Mouse (Mus musculus) spleen, postnatal 4 days (tissue): ENCODE measurements around the gene Swi5.

Experiments
- DNase-seq, 2 experiments: peaks; one replicate each; pipeline ENCODE4 v3.0.0; 2022; ENCODE audit warnings: low spot score in 2 of 2

The Swi5 gene

DNA sequence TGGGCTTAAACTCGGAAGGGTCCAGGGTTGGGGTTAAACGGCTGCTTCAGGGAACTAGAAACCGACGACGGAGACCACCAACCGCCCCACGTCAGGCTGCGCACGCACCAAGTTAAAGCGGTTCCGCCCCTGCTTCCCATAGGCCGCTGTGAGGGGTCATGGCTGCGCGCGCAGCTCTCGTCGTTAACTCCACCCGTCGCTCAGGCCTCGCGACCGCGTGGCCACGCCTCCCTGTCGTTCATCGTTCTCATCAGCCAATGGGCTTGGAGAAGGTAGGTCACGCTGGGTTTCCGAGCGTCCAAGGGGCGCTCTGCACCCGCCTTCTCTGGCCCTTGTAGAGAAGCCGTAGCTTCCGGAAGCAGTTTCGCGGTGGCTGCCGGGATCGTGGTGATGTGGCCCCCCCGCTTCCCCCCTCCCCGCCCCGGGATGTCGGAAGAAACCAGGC, at the start of gene Swi5:
Gene Swi5, minus strand, starts transcription at position 153 of the 445 bp plus-strand sequence.
- DNase-seq, result peak; percentile 99 to 100

DNA sequence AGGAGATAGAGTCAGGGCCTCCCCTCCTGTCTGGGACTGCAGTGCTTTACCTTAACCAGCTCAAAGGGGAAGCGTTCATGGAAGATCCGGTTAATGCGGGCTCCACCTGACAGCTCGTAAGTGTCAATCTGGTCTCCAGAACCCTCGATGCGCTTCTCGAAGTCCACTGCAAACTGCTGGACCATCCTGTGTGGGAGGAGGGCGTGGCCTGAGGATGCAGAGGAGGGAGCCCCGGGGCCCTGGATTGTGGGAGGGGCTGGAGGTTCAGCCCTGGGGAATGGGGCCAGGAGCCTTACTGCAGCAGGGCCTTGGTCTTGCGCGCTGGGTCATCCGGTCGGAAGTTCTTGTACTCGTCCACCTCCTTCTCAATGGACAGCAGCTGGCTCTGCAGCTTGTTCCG, 48.0 kb upstream of the Swi5 start:
- DNase-seq, result no peak

DNA sequence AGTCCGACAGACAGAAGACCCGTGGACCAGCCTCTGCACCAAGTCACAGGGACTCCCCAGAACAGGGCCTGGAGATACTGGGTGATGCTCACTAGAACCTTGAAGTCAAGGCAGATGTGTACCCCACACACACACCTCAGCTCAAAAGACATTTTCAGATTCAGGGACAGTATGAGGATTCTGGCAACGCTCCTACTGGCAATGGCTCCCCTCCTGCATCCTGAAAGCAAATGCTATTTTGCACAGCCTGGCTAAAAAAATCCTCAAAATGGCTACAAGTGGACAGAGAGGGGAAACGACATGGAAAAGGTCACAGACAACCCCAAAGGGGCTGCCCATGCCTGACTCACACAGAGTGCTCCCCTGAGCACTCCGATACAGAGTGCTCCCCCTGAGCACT, 44.3 kb upstream of the Swi5 start:
- DNase-seq, result no peak

DNA sequence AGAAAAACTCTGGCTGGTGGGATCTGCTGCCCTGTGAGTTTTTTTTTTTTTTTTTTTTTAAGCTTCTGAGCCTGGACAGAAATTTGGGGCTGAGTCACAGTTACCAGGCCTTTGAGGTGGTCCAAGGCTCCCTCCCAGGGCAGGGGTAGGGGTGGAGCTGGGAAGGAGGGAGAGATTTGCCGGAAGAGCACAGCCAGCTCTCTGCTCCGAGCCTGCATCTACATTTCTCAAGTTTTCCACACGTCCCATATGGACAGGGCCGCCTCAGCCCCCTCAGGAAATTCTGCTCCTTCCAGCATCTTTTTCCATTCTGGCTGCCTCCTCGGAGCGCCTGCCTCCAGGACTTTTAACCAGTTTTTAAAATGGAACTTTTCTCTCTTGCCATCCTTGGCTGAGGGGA, 41.7 kb upstream of the Swi5 start:
- no peak for DNase-seq

DNA sequence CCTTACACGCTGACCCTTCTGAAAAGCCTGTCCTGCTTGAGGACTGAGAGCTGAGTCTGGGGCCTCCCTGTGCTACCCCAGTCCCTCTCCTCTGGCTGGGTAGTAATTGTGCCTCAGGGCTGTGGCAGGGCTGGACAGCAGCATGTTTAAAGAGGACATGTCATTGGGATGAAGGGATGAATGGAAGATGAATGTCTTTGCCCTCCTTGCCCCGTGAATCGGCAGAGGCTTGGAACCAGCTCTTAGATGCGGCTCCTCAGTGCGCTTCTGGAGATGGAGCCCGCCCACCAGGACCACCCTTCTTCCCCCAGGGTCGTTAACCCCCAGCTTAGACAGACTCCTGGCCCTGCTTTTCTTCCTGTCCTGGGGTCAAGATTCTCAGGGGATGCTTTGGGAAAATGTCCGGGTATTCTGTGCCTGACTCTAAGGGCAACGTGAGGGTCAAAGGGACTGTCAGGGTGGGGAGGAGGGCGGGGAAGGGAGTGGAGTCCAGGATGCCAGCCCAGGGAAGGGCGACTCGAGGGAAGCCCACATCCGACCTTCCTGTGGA, 41.1 kb upstream of the Swi5 start:
- no peak for DNase-seq

DNA sequence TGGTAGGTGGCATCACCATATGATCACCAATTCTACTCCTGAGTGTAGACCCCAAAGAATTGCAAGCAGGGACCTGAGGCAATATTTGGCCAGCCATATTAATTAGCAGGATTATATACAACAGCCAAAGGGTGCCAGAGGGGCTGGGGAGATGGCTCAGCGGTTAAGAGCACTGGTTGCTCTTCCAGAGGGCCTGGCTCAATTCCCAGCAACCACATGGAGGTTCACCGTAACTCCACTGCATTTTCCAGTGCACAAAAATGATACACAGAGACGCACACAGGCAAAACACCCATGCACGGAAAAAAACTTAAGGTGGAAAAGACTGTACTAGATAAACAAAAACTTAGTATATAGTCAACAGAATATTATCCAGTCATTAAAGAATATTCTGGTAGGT, 39.3 kb upstream of the Swi5 start:
- no peak for DNase-seq

DNA sequence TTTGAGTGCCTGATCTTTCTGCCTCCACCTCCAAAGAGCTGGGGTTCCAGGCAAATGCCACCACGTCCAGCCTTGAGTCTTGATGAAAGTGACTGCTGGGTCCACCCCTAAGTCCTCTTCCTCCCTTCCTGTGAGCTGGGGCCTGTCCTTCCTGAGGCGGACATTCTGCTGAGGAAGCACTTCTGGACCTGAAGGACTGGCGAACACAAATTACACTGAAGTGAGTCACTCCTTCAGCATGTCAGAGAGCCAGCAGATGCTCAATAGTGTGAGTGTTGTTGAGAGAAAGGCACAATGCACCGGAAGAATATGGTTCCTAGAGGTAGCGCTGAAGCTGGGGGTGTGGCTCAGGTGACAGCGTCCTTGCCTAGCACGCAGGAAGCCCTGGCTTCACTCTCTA, 37.5 kb upstream of the Swi5 start:
- DNase-seq, result no peak

DNA sequence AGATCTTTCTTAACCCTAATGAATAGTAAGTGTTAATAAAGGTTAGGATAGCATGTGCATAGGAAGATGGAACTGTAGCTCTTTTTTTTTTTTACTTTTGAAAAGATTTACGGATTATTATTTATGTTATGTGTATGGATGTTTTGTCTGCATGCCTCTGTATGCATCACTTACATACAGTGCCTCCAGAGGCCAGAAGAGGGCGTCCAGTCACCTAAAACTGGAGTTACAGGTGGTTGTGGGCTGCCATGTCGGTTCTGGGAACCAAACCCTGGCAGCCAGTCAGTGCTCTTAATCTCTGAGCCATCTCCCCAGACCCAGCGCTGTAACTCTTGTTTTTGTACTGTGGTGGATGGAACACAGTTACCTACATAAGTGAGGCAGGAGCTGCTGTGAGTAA, 36.4 kb upstream of the Swi5 start:
- no peak for DNase-seq

DNA sequence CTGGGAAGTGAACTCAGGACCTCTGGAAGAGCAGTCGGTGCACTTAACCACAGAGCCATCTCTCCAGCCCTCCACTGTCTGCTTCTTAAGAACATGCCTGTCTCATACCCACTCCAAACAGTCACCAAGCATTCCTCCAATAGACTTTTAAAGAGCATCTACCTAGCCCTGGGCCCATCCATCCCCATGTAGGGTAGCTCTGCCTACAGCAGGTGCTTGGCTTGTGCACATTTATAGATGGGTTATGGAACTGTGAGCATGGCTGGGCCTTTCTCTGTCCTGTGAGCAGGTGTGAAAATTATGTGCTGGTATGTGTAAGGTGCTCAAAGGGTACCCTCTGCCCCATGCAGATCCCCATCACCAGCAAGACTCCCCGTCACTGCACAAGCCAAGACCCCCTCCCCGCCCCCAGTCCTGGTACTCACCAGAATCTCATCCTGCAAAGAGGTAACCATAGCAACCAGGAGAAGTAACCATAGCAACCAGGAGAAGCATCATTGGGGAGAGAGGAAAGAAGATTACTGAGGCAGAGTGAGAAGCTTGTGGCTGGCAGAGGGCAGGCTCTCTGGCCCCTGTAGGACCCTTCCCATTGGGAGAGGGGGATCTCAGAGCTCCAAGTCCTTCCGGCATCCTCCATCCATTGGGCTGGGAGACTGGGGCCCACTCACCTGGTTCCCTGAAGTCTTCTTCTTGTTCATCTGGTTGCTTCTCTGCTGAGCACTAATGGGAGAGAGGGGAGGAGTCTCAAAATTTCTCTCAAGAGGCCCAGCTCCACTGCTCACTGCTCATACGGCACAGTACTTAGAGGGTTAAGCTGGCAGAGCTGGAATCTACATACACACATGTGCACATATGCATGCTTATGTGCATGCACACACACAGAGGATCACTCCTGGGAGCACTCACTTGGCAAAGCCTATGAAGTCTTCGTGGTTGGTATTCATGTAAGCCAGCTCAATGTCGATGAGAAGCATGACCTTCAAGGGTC, 35.2 kb upstream of the Swi5 start:
- DNase-seq, result no peak

DNA sequence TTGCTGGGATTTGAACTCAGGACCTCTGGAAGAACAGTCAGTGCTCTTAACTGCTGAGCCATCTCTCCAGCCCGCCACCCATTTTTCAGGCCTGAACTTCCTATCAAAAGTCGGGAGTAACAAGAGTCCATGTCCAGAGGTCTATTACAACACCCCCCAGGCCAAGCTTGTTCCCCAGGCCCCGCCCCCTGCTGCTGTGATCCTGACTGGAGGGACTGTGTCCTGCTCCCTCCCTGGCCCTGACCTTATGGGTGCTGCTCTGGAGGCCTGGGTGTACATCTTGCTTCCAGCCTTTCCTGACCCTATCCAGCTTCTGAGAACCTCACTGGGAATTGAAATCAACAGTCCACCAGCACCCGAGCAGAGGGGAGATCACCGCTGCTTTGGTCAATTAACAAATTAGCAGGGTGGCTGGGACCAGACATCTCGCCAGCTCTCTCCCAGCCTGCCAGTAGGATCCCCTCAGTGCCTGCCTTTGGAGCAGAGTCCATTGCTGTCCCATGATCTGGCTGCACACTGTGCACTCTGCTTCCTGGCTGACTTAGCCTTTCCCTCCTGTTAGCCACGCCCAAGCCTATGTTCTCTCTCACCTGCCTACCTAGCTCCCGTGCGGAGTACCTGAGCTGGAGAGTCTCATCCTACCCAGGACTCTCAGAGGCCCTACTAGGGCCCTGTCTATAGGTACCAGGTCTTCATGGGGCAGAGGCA, 33.9 kb upstream of the Swi5 start:
- no peak for DNase-seq

DNA sequence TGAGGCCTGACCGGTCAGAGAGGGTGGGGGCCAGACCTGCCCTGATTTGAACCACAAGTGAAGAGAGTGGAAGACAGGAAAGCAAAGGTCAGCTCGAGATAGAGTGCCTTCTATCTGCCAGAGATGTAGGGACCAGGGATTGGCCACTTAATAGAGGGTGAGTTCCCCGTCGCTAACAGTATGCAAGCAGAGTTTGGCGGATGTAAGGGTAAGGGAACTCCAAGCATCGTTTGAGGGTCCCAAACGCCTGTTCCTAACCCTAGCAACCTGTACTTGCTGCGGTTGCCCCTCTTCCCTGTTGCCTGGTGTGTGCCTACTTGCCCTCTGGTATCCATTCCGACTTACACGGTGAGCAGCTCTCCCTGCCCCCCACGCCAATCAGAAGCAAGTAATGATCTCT, 32.8 kb upstream of the Swi5 start:
- DNase-seq, result no peak

DNA sequence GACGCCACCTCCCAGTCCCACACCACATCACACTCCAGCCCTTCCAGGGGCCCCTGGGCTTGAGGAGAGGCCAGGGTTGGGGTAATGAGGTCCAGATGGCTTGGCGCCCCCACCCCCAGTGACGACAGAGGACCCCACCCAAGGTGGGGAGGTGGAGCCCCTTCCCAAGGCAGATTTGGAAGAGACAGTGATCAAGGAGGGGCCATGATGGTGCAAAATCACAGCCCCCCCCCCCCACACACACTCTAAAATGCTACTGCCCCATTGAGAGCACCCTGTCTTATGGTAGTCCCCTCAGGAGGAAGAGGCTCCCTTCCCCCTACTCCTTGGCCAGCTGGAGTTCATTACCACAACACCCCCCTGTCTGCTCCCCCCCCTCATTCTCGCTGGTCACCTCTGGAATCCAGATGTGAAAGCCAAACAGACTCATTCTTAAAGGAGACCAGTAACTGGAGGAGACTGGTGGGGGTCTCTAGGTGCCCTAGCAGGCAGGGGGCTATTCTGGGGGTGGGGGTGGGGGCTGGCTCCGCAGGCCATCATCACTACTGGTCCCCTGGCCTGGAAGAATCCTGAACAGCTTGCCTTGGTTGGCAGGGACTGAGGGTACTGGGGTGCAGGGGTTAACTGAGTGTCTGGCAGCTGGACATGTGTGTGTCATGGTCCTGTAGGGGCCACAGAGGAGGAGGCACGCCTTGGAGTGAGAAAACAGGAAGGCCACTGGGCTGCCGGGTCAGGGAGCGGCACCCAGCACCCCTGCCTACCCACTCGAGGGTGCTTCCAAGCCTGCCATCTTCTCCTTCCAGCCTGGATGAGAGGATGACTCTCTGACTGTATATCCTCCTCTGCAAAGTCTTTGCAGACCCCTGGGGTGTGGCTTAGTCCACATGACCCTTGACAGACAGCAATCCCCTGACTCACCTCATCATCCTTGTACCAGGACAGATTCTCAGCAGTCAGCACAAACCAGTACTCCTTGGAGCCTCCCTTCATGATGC, 32.0 kb upstream of the Swi5 start:
- DNase-seq, result no peak

DNA sequence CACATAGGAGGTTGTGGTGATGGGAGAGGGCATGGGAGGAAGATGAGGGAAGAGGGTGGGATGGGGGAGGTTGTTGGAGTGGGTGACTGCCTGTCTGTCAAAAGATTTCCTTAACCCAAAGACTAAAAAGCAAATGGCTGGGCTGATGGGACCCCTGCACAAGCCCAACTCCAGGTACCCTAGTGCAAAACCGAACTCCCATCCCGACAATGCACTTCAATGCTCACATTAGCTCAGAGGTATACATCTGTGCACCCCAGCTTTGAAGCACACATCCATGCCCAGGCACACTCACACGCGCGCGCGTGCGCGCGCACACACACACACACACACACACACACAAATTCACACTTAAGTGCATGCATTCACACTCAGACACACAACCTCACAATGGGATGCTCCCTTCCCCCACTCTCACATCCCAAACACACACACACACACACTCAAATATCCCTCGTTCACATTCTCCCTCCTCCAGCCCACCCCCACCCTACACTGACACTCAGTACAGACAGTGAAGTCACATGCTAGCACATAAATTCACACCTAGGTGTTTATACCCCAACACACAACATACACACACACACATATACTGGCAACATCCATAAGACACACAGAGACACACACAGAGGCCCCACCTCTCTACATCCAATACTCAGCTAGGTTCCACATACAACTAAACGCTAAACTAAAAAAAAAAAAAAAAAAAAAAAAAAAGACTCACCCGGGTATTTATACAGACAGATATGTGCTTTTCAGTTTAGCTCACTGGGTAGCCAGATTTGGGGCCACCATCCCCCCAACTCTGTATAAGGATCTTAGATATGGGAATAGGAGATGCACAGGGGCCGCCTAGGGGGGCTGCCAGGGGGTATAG, 31.1 kb upstream of the Swi5 start:
- DNase-seq, result no peak

DNA sequence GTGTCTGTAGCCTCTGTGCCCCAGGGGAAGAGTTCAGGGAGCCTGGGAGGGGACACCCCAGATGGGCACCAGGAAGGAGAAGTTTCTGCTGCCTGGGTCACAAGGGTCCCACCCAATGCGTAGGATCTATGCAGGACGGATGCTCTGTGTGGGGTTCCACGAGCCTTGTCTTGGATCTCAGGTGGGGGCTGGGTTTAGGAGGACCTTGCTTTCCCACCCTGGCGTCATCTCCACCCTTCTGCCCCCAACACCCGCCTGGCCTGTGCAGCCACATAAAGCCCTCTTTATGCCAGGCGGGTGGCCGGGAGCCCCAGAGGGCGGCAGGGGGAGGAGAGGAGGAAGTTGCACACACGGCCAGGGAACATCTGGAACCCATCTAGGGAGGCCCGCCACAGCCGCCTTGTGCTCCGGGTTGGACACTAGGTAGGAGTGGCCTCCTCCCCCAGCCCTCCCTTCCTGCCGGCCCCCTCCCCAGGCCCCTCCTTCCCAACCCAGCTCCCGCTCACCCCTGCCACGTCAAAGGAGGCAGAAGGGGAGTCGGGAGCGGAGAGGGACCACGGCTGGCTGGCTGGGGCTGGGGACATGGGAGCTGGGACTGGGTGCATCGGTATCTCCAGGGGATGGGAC, 30.0 kb upstream of the Swi5 start:
- DNase-seq, result no peak

DNA sequence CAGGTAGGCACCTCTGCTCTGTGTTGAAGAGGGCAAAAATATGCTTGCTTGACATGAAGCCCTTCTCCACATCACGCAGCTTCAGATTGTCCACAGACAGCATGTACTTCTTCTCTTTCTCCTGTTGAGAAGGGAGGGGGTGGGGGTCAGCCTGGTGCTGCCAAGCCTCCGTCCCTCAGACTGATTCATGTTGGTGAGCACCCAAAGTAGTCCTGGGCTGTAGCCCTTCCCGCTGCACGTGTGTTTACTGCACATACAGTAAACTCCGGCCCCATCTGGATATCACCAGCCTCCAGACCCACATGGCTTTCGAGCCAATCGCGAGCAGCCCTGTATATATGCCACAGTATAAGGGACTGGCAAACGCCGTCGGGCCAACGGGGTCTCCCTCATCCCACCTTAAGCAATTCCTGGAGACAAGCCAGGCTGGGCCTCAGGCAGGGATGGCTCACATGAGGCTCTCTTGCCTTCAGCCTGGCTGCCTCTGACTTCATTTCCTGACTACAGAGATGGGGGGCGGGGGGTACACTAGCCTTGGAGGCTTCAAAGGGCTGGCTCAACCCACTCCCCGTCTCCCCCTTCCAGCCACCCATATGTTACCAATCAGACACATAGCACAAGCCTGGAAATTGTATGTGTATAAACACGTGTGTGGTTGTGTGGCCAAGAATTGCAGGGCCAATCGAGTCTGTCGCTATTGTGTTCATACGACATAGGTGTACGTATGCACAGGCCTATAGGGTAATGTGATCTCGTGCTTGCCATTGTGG, 29.2 kb upstream of the Swi5 start:
- no peak for DNase-seq

DNA sequence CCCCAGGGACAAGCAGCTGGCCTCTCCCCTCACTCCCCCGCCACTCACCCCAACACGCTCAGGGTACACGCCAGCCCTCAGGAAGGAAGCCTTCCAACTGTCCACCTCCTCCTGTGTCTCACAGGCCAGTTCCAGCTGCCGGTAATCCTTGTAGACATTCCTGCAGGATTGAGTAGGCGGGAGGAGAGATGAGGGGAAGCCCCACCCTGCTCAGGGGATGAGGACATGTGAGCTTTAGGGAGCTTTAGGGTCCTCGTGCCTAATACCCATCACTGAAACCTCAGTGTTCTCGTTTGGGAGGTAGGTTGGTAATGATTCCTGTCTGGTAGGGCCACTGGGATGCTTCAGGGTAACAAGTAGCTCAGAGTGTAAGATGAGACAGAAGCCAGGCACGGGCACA, 27.9 kb upstream of the Swi5 start:
- no peak for DNase-seq

DNA sequence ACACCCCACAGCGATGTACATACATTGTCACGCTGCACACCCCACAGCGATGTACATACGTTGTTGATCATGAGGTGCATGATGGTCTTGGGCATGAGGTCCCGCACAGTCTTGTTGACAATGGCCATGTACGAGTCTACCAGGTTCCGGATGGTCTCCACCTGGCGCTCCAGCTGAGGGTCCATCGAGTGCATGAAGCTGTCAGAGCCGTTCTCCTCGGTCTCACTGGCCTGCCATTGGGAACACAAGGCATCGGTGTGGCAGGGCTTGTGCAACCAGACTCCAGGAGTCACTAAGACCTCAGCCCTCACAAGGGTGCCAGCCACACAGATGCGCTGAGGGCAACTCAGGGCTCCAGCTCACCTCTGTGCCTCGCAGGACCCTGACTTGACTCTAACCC, 27.0 kb upstream of the Swi5 start:
- DNase-seq, result no peak

DNA sequence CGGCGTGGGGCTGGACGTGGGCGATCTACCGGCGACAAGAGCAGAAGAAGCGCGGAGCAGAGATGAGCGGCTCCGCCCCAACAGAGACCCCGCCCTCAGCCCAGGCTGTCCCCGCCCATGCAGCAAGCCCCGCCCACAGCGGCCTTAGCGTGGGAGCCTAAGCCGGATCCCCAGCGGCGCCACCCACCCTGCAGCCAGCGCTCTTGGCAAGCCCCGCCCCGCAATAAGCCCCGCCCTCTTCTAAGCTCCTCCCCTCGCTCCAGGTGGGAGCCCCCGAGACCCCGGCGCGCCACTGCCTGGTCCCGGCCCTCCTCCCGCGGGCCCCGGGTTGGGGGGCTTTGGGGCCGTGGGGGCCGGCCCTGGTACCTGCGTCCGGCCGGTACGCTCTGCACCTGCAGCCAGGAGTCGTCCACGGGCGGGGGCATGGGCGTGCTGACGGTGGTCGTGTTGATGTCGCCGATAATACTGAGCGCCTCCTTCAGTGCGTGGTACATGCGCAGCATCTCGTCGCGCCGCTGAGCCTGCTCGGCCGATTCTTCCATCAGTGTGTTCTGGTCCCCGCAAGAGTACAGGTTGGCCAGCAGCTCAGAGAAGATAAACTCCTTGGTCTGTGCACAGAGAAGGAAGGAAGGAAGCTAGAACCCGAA, 24.6 kb upstream of the Swi5 start:
- peak; percentile 85 to 95 for DNase-seq
